Mouse (Mus musculus): ENCODE measurements at regions not wholly inside any gene's neighbourhood (a gene's known extent, or its start where the extent isn't known, plus 50 kb on each side); places are given as distances from the start of the nearest gene placed in this dataset.

GRCm38 (mm10) chr12:7919709-7920324 is 57.6 kb upstream of the Apob start:
- DNase-seq (ENCODE audit: low read depth, low spot score), result no peak

DNA sequence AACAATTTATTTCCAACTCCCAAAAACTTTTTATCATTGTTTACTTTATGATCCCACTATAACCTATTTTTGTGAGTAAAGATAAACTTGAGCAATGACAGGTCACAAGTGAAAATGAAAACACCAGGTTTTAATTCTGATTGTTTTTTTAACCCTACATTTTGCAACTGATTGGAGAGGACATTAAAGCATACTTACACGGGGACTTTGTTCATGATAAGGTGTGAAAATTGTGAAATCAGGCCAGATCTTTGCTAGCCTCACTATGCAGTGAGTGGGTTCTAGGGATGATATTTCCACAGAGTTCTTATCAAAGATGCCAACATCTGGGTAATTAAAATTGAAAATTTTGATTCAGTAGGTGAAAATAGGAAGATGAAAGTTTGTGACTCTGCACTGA is 56.6 kb upstream of the Apob start:
- DNase-seq (ENCODE audit: low read depth, low spot score), result no peak

Measured in ES-CJ7 (cell line).